Mouse (Mus musculus): ENCODE results near the gene Dscaml1. TPM values are rescaled to one million over a fixed set of nuclear protein-coding genes. Genes with fewer than 3 reads are reported as not detected.

Dscaml1 gene
- total and polyA plus RNA-seq, 3 experiments, result 0.55 to 2.9 (median 1.3) TPM

DNA sequence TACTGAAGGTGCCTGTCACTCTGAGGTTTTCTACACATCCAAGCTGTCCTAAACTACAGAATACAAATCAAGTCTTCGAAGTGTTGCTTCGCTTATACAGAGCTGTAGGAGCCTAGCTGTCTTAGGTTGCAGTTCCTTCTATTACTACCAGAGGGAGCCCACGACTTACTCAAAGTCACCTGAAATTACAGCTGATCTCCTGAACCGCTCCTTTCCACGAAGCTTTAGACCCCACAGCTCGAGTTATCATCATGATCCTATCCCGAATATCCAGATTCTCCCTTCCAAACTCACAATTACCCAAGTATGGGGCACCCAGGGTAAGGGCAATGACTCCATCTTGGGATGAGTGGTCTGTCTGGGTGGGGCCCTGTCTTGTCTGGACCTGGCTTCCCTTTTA is 14.6 kb upstream of the Dscaml1 start:
- no peak for DNase-seq

DNA sequence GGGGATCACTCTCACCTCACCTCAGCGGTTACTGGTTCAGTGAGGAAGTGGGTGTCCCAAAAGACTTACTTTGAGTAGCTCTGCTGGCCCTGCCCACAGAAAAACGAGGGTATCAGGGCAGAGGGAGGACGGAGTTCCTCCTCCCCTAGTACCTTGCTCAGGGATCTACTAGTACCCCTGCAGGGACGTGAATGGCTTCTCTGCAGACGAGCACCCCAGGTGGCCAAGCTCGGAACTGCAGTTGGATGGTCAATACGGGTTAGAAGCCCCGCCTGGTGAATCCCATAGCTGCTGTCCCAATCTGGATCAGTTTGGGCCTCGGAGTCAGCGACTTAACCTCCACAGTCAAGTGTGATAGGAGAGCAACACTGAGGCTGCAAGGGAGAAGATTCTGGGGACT is 14.1 kb upstream of the Dscaml1 start:
- peak; percentile 82 for DNase-seq

DNA sequence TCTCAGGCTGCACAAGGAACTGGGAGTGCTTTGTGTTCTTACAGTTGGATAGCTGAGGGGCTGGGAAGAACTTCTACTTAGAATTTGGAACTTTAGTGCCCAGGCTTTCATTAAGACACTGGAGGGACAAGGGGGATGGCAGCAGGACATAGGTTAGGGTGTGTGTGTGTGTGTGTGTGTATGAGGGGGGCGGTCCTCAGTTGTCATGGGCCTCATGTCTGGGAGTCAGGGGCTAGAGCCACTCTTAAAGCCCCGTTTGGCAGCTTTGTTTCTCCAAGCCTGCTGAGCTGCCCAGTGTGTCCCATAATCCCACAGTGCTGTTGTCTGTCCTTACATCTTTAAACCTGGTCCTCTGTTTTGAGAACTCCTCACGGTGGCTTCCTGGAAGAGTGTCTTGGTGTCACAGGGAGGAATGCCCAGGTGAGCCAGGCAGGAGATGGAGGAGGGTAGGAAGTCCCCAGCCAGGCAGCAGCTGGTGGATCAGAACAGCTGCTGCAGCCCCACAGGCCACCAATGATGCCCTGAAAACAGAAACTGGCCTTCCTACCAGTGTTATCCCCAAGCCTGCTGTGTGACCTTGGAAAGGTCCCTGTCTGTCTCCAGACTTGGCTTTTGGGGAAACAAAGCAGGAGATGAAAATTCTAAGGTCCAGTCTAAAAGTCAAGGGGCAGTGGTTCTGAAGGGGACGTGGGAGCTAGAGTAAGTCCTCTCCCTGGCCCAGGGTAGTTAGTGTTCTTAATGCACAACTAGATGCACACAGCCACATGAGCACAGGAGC is 13.5 kb upstream of the Dscaml1 start:
- no peak for DNase-seq

DNA sequence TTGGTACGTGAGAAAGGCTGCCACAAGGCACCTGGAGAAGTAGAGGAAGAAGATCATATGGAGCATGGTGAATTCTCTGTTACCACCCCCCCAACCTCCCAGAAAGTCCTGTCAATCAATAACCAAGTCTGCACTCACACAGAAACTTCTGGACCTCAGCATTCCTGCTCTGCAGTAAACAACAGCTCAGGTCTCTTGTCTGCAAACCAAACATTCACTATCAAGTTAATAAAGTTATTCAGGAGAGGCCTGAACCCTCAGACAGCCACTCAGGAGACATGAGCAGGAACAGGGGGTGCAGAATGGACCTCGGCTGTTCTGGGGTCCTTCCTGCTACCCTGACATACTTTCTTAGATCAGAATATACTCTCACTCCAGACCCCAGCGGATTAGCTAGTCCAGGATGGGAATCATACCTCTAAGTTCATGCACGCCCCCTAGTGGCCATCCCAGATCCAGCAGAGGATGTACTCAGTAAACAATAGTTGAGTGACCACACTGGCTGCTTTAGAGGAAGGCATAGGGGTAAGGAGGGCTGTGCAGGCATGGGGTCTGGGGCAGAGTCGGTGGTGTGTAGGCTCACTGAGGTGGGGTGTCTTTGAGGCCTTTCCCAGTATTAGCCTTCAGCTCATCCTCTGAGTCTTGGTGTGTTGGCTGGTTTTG is 12.8 kb upstream of the Dscaml1 start:
- no peak for DNase-seq

DNA sequence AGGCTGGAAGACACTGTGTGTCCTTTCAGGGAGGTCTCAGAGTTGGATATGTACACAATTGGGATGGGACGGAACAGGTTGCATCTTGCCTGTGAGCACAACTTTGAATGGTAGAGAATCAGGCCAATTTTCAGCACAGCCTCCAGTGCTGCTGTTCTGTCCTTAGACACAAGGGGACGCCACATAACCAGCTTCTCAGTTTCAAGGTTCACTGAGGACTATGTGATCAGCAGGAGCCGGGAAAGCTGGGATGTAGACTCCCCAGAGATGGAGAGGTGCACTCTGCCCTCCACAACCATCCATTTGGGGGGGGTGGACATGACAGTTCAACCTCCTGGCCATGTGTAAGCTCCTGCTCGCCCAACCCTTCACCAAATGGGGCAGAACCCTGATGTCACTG is 10.5 kb upstream of the Dscaml1 start:
- no peak for DNase-seq

DNA sequence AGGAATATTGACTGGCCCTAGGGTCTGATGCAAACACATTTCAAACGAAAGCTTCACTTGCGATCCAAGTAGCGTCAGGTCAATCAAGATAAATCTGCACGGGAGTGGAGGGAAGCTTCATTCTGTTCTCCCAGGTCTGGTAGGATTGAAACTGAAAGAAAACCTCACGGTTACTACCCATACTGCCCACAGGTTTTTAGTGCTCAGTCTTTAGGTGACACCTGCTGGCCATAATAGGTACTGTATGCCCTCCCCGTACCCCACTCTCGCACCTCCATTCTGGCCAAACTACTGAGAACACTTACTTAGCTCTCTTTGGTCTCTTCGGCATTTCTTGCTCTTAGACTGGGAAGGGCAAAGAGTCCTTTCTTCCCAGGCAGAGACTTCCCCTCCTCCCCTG is 9.2 kb upstream of the Dscaml1 start:
- DNase-seq, result peak; percentile 58

DNA sequence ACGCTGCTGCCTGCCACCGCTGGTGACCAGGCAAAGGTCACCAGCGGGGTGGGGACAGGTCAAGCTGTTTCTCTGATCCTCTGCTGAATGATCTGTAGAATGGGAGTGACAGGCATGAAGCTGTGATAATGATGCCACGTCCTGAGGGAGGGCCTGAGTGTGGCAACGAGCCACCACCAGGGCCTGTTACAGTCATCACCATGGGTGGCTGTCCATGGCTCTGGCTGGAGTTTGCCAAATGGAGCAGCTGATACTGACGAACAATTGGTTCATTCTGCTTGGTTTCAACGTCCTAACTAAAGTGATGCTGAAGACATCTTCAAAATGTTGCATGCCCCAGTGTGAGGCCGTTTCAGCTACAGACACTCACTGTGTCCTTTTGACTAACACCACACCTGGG is 8.2 kb upstream of the Dscaml1 start:
- no peak for DNase-seq

DNA sequence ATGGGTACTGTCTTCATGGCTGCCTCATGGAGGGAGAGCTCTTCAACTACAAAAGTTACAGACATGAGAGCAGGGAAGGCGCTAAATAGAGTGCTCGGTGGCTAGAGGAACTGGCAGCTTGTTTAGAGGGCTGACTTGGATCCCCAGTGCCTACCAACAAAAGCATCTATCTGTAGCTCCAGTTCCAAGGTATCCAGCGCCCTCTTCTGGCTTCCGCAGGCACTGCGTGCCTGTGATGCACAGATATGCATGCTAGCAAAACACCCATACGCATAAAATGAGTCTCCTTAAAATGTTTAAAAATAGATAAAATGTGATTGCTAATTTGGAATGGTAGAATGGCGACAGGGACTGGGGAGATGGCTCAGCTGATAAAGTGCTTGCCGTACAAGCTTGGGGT is 5.2 kb upstream of the Dscaml1 start:
- DNase-seq, result no peak

DNA sequence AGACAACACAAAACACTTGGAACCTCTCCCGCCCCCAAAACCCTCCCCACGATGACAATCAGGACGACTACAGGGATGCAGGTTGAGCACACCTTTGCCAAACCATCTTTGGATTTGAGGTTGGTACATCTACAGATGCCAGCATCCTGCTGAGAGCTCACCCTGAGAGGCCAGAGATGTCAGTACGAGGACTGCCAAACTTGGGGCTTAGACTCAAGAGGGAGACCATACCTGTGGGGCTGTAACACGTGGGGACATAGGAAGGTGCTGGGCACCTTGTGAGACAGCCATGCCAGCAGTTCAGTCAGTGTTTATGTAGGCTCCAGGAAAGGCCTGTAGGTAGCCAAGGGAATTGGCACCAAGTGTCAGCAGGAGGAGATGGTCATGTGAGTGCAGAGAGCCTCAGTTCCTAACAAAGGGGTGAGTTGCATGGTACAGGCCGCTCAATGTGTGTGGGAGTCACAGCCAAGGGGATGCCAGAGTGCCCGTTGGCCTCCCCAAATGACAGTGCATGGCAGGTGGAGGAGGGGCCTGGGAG is 3.6 kb upstream of the Dscaml1 start:
- no peak for DNase-seq

DNA sequence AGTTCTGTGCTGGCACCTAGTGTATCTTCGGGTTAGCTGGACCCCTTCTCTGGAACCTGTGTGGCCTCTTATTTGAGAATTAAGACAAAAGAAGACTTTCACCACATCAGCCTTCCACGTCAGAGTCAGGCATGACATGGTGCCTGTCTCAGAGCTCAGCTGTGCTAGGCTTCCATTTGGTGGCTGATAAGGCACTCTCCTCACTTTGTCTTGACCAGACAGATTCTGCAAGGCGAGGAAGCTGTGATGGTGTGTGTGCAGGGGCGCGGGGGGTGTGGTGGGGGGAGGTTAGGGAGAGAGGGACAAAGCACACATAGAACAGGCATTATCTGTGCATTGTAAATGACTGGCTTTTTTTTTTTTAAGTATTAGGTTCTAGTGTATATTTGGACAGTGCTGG is 3.0 kb downstream of the Dscaml1 start:
- no peak for DNase-seq

DNA sequence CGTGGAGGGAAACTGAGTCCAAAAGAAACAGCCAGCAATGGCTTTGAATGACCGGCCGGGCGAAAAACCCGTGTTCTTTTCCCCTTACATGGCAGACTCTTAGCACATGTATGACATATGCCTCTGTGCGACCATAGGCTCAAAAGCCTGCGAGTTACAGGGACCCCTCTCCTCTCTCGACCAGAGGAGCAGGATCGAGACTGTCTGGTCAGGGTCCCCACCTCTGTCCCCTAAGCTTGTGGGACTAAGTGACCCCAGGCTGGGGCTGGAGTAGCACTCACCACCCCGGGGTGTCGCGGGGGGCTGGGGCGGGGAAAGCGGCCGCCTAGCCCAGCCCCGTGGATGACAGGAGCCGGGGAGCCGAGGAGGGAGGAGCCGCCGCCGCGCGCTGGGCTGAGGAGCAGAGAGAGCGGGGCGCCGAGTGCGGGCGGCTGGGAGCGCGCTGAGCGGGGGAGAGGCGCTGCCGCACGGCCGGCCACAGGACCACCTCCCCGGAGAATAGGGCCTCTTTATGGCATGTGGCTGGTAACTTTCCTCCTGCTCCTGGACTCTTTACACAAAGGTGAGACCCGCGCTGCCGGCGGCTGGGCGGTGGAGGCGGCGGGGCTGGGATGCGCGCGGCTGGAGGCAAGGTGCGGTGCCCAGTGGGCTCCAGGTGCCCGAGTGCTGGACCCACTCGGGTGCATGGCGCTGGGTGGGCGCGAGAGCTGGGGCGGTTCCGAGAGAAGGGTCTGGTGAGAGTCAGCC is 3.7 kb downstream of the Dscaml1 start:
- DNase-seq, result no peak

DNA sequence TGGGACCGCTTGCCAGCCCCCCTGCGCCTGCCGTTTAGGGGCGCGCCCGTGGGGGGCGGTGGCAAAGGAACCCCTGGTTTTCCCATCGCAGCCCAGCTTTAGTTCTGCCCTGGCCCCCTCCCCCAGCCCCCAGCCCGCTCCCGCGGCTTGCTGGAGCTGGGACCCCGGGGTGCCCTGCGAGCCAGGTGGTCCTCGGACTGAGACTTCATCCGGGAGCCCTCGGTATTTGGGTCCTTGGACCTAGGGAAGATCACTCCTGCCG is 4.2 kb downstream of the Dscaml1 start:
- no peak for DNase-seq

DNA sequence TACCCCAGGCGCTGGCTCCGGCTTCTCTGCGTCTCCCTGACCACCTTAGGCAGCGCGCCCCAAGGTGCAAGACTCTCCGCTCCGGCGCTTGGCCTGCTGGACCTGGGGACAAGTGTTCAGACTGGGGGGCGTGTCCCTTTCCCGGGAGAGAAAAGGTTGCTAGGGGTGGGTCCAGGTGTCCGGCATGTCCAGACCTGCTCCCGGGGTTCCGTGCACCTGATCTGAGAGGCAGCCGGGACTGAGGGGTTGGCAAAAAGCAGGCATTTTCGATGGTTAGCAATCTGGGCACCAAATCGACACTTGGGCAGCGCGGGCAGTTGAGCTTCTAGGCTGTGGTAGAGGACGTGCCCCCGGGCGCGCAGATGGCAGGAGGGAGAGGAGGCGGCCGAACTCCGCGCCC is 4.7 kb downstream of the Dscaml1 start:
- DNase-seq, result no peak

DNA sequence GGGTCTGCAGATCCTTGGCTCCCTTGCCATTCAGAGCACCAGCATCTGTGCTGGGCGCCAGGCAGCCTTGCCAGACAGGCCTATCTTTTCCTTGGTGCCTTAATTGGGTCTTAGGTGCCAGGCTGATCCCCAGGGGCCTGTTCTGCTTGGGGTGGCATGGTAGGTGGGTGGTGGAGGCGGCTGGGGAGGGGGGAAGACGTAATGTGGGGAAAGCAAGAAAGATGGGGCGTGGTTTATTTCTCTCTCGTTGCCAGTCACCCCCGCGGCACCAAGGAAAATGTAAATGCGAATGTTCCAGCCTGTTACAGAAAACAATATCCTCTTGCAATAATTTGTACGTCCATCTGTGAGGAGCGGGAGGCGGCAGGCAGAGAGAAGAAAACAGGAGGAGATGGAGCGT is 6.2 kb downstream of the Dscaml1 start:
- no peak for DNase-seq

DNA sequence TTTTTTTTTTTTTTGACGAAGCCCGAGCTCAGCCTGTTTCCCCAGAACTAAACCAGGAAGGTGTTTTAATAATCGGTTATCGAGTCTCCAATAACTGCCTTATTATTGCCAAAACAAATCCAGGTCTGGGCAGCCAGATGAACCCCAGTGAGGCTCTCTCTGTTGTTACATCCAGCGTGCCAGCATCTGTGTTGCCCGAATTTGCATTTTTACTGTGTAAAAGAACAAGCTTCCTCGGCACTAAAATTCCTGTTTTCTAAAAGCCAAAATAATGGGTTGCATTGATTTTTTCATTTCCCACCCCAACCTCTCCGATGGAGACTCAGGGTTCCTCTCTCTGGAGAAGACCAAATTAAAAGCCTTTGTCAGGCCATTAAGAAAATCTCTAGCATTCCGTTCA is 6.7 kb downstream of the Dscaml1 start:
- no peak for DNase-seq

DNA sequence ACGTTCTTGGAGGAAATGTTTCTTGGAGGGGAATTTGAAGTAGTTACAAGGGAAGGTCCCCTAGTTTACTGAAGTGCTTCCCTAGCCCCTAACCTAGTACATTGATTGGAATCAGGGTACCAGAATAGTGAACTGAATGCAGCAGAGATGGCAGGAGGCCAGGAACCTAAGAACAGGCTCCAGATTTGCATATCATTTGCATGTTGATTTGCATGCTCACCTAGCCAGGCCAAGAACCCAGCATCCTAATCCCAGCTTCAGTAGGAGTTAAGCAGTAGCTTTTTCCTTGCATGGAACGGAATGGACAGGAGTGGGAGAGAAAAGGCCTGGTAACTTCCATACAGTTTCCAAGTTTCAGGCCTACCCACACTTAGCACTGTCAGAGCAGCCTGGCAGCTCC is 7.7 kb downstream of the Dscaml1 start:
- DNase-seq, result no peak

DNA sequence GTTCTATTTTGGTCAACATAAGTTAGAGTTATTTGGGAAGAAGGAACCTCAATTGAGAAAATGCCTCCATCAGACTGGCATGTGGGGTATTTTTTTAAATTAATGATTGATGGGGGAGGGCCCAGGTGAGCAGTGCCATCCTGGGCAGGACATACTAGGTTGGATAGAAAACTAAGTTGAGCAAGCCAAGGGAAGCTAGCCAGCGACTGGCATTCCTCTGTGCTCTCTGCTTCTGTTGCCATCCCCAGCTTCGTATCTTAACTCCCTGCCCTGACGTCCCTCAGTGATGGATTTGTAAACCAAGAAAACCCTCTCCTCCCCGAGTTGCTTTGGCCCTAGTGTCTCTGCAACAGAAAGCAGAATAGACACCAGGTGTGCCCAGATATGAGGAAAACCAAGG is 12.6 kb downstream of the Dscaml1 start:
- DNase-seq, result no peak

DNA sequence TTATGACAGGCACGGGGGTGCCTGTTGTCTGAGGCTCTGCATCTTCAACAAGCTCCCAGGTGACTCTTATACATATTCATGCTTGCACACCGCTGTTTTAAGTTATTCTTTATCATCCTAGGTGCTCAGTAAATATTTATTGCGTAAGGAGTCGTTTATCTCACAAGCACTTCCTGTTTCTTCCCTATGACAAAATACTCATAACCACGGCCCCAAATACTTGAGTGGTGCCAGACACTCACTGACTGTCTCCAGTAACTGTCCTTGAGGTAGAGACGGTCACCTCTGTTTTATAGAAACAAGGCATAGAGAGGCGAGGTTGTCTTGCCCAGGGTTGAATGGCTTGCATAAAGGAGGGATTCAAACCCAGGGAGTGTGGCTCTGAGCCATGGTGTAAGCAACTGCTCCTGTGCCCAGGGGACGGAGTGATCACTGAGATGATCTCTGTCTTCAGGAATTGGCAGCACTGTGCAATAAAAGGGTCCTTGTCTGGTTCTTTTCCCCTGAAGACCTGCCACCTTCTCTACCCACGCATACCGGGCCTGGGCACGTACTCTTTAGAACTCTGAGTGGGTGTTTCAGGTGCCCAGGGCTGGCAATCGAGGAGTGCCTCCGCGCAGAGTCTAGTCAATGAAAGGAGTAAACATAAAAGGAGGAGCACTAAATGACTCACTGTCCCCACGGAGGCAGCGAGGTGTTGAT is 13.8 kb downstream of the Dscaml1 start:
- DNase-seq, result no peak

DNA sequence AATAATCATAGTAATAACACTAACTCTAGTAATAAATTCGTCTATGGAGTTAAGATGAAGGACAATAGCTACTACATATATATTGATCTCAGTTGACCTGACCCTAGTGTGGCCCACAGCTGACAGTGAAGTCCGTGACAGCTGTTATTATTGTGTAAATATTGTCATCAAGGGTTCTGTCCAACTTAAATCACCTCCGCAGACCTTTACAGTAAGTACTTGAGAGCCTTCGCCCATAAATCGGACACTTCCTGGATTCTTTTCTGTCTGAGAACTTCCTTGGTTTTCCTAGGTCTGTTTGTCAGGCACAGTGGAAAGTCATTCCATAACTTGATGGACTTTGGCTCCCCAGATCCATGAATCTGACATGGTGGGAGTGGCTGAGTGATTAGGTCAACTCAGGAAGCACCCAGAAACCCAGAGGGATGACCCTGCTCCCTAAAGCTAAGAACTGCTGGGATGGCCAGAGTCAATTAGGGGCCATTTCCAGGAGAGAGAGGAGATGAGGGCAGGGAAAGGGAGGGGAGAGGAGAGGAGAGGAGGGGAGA is 17.9 kb downstream of the Dscaml1 start:
- no peak for DNase-seq

DNA sequence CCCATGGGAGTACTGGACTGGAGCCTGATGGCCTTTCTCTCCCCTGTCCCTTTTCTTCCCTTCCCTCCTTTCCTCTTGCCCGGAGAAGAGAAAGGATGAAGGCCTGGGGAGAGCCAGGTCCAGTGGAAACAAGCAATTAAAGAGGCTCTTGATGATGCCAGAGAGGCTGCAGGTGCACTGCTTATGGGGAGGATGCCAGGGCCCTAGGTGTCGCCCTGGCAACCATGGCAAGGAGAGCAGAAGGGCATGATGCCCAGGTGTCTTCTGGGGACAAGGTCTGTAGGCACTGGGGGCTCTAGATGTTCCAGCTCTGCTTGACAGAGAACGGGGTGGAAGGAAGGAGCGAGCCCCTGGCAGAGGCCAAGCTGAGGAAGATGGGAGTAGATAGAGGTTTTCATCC is 23.2 kb downstream of the Dscaml1 start:
- no peak for DNase-seq

DNA sequence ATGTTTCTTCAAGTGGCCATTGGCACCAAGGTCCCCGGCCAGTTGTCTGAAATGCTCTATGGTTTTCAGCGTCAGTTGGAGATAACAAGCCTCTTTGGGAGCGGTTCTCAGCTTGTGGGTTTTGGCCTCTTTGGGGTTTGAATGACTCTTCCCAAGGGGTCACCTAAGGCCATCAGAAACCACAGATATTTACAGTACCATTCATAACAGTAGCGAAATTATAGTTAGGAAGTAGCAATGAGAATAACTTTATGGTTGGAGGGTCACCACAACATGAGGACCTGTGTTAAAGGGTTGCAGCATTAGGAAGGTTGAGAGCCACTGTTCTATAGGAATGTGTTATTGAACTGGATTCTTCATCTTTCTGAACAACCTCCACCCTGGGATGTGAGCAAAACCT is 24.9 kb downstream of the Dscaml1 start:
- no peak for DNase-seq

DNA sequence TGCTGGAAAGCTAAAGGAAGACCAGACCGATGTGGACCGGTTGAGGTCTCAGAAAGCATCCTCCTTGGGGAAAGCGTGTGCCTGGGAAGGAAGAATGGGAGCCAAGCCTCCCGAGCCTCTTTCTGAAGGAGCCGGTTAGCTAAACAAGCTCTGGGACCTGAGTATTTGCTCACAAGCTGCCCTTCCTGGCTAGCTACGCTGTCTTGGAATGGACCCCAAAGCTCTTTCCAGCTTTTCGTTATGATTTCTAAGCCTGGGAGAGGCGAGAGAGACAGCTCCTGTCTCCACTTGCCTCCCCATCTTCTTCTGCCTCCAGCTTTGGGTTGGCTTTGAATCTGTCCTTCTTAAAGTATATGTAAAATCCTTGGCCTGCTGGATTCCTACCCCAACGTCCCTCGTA is 27.6 kb downstream of the Dscaml1 start:
- DNase-seq, result no peak
